Mouse (Mus musculus) heart, postnatal 0 days (tissue): ENCODE data around the gene Zfp362. TPM values are rescaled to one million over a fixed set of nuclear protein-coding genes. Genes with fewer than 3 reads are reported as not detected.

ENCODE experiments used
- ATAC-seq: fragments of 200-750 bp; cut with Nextera tagmentation; 2 replicates; pipeline ENCODE4 v1.8.0; 2017; ENCODE audit warnings: low read depth, moderate number of reproducible peaks, moderate library complexity; ENCODE audit not compliant: insufficient read depth
- DNase-seq: peaks from one replicate; pipeline ENCODE4 v3.0.0-alpha.2; 2016; ENCODE audit warnings: low spot score
- H3K27ac ChIP-seq: fragments of 300-500 bp; sonication (generic); 2 replicates; pipeline ENCODE4 v1.5.1; 2014; ENCODE audit warnings: low read depth, mild to moderate bottlenecking
- H3K27me3 ChIP-seq: fragments of 300-500 bp; sonication (generic); 2 replicates; pipeline ENCODE4 v1.6.1; 2014; ENCODE audit warnings: low read length, mixed read lengths; ENCODE audit not compliant: control insufficient read depth, insufficient read depth
- H3K36me3 ChIP-seq: fragments of 300-500 bp; sonication (generic); replicated peaks from 2 replicates; pipeline ENCODE4 v1.6.1; 2014; ENCODE audit warnings: low read length, mixed read lengths; ENCODE audit not compliant: control insufficient read depth, insufficient read depth
- H3K4me1 ChIP-seq: fragments of 300-500 bp; sonication (generic); 2 replicates; pipeline ENCODE4 v1.6.1; 2014; ENCODE audit warnings: antibody characterized with exemption; ENCODE audit not compliant: control insufficient read depth, insufficient read depth
- H3K4me2 ChIP-seq: fragments of 300-500 bp; sonication (generic); 2 replicates; pipeline ENCODE4 v1.6.1; 2014; ENCODE audit warnings: low read depth, mild to moderate bottlenecking, low read length, moderate library complexity
- H3K4me3 ChIP-seq: fragments of 300-500 bp; sonication (generic); 2 replicates; pipeline ENCODE4 v1.5.1; 2014; ENCODE audit warnings: low read depth, low read length
- H3K9ac ChIP-seq: fragments of 300-500 bp; sonication (generic); replicated peaks from 2 replicates; pipeline ENCODE4 v1.6.1; 2014; ENCODE audit warnings: low read depth, low read length, mixed read lengths
- H3K9me3 ChIP-seq: fragments of 300-500 bp; sonication (generic); replicated peaks from 2 replicates; pipeline ENCODE4 v1.6.1; 2016; ENCODE audit warnings: low read length; ENCODE audit not compliant: control insufficient read depth
- CTCF ChIP-seq: IDR thresholded peaks from 2 replicates; pipeline ENCODE4 v1.5.1; 2016; ENCODE audit warnings: antibody characterized with exemption, control low read depth, low read depth
- EP300 ChIP-seq: IDR thresholded peaks from 2 replicates; pipeline ENCODE4 v1.6.1; 2016; ENCODE audit warnings: antibody characterized with exemption, low read depth
- WGBS: fragments of 180-500 bp; shearing (Covaris S2); extraction: QIAGEN DNeasy Blood & Tissue Kit; methylation state at CpG from one replicate; pipeline ENCODE4 v1.1.7; 2014; 5-methylcytosine and 5-hydroxymethylcytosine counted together
- polyA plus RNA-seq: library from polyadenylated mRNA; unstranded; fragments of >200 nt; fragmentation: Nextera tagmentation; extraction: Ambion mirVana; gene quantifications from 2 replicates; pipeline ENCODE4 v1.2.1, GENCODE M21; 2015
- total RNA-seq: library from RNA; depleted of rRNA; stranded (reverse); fragments of >200 nt; gene quantifications from 2 replicates; pipeline ENCODE4 v1.2.3, GENCODE M21; 2014; ENCODE audit warnings: low replicate concordance

The Zfp362 gene
- total and polyA plus RNA-seq, 2 experiments from 2014 or later: 10.8 to 11.6 TPM

GRCm38 (mm10) chr4:128848961-128849360 lies 43.1 kb upstream of the Zfp362 start:
- no peak overlapping the region for H3K4me2 ChIP-seq
- H3K36me3 ChIP-seq: no peaks in the 10 kb centered on the region
- H3K9ac ChIP-seq: no peak overlapping the region
- no peaks in the 10 kb centered on the region for H3K4me1 ChIP-seq
- no peaks in the 10 kb centered on the region for H3K9me3 ChIP-seq
- H3K27ac ChIP-seq: no peak overlapping the region
- ATAC-seq (no peak), DNase-seq (no peak)
- TF ChIP-seq EP300 (no peak), CTCF (no peak)
- H3K27me3 ChIP-seq: no peaks in the 10 kb centered on the region
- WGBS: 89% methylated on average over 3 of the region's 3 CpGs
- no peak overlapping the region for H3K4me3 ChIP-seq

GRCm38 (mm10) chr4:128845367-128845973 lies 39.6 kb upstream of the Zfp362 start:
- Histone ChIP-seq H3K4me2 (no peak overlapping the region), H3K4me3 (no peak overlapping the region), H3K27me3 (no peaks in the 10 kb centered on the region), H3K36me3 (no peaks in the 10 kb centered on the region), H3K27ac (no peak overlapping the region), H3K4me1 (no peaks in the 10 kb centered on the region), H3K9ac (no peak overlapping the region), H3K9me3 (no peaks in the 10 kb centered on the region)
- TF ChIP-seq EP300 (no peak), CTCF (no peak)
- ATAC-seq (no peak), DNase-seq (no peak)
- 63% methylated on average over 12 of the region's 12 CpGs for WGBS

- no peak for ATAC-seq
- Histone ChIP-seq H3K9me3 (no peaks in the 10 kb centered on the region), H3K4me3 (no peak overlapping the region), H3K4me1 (no peaks in the 10 kb centered on the region), H3K27ac (no peak overlapping the region), H3K36me3 (no peaks in the 10 kb centered on the region), H3K4me2 (no peak overlapping the region), H3K9ac (no peak overlapping the region), H3K27me3 (no peaks in the 10 kb centered on the region)
- DNase-seq: no peak
- 49% methylated on average over 13 of the region's 13 CpGs for WGBS
- TF ChIP-seq EP300: no peak
- no peak for TF ChIP-seq CTCF
Observed at GRCm38 (mm10) chr4:128844566-128844965, 38.7 kb upstream of the Zfp362 start.

GRCm38 (mm10) chr4:128841259-128841658 lies 35.4 kb upstream of the Zfp362 start:
- H3K4me1 ChIP-seq: peaks cover 9% of the 10 kb centered on the region; the same call in 1 of the 2 replicates
- TF ChIP-seq EP300: no peak
- no peak for TF ChIP-seq CTCF
- ATAC-seq (peak; percentile 15; the same call in 1 of the 2 replicates), DNase-seq (peak; percentile 12)
- no peaks in the 10 kb centered on the region for H3K36me3 ChIP-seq
- 32% methylated on average over 8 of the region's 8 CpGs for WGBS
- no peaks in the 10 kb centered on the region for H3K9me3 ChIP-seq
- no peaks in the 10 kb centered on the region for H3K27me3 ChIP-seq
- H3K9ac ChIP-seq: no peak overlapping the region
- H3K4me2 ChIP-seq: no peak overlapping the region
- H3K27ac ChIP-seq: 0 out of 2 replicates have a peak overlapping the region, but pooled peaks have one; percentile 64
- H3K4me3 ChIP-seq: no peak overlapping the region

- Histone ChIP-seq H3K4me1 (peaks cover 9% of the 10 kb centered on the region; the same call in 1 of the 2 replicates), H3K27ac (peak overlapping the region; percentile 81), H3K9me3 (no peaks in the 10 kb centered on the region), H3K27me3 (no peaks in the 10 kb centered on the region), H3K4me2 (no peak overlapping the region), H3K4me3 (no peak overlapping the region), H3K9ac (no peak overlapping the region), H3K36me3 (no peaks in the 10 kb centered on the region)
- DNase-seq (peak; percentile 67), ATAC-seq (peak; percentile 78)
- 35% methylated on average over 16 of the region's 16 CpGs for WGBS
- no peak for TF ChIP-seq CTCF
- TF ChIP-seq EP300: peak; percentile 22; the same call in 1 of the 2 replicates
Observed at GRCm38 (mm10) chr4:128839811-128840738, 34.2 kb upstream of the Zfp362 start.
